Mouse (Mus musculus) spleen, adult 2 months (tissue): ENCODE measurements around the gene Gm37240. TPM values are rescaled to one million over a fixed set of nuclear protein-coding genes. Genes with fewer than 3 reads are reported as not detected.

Experiments used
- DNase-seq, 2 experiments: peaks; one replicate each; pipeline versions ENCODE4 v3.0.0 to v3.0.0-alpha.2; 2012 to 2021; ENCODE audit warnings: low spot score in 2 of 2, low read depth in 1 of 2
- H3K27ac ChIP-seq: fragments of 200-500 bp; 2 replicates; pipeline ENCODE4 v1.5.1; 2012; ENCODE audit warnings: low read length, inconsistent platforms; ENCODE audit not compliant: insufficient read depth
- H3K27me3 ChIP-seq: fragments of 200-500 bp; 2 replicates; pipeline ENCODE4 v1.6.1; 2012; ENCODE audit warnings: mild to moderate bottlenecking, moderate library complexity, low read length, inconsistent platforms; ENCODE audit not compliant: control insufficient read depth, insufficient read depth
- H3K36me3 ChIP-seq: fragments of 200-500 bp; 2 replicates; pipeline ENCODE4 v1.6.1; 2012; ENCODE audit warnings: mild to moderate bottlenecking, low read length, inconsistent platforms; ENCODE audit not compliant: control insufficient read depth, insufficient read depth
- H3K4me1 ChIP-seq: fragments of 200-500 bp; 2 replicates; pipeline ENCODE4 v1.6.1; 2011; ENCODE audit warnings: inconsistent platforms; ENCODE audit not compliant: control insufficient read depth, insufficient read depth, insufficient read length
- H3K4me3 ChIP-seq: fragments of 200-500 bp; 2 replicates; pipeline ENCODE4 v1.5.1; 2011; ENCODE audit warnings: mild to moderate bottlenecking, inconsistent platforms; ENCODE audit not compliant: insufficient read depth, insufficient read length; ENCODE audit errors: extremely low read depth
- CTCF ChIP-seq: fragments of 200-500 bp; IDR thresholded peaks from 2 replicates; pipeline ENCODE4 v1.5.1; 2011; ENCODE audit warnings: mild to moderate bottlenecking, inconsistent platforms; ENCODE audit not compliant: insufficient read depth, insufficient read length, insufficient replicate concordance; ENCODE audit errors: extremely low read depth
- POLR2A ChIP-seq: fragments of 200-500 bp; IDR thresholded peaks from 2 replicates; pipeline ENCODE4 v1.6.1; 2011; ENCODE audit warnings: low read depth, low read length, inconsistent platforms
- WGBS: fragments of 180-500 bp; shearing (Covaris S2); methylation state at CpG from one replicate; pipeline ENCODE4 v1.1.7; 2018; 5-methylcytosine and 5-hydroxymethylcytosine counted together
- polyA plus RNA-seq: library from polyadenylated mRNA; depleted of rRNA; stranded (reverse); fragments of >200 nt; gene quantifications from 2 replicates; pipeline ENCODE4 v1.2.3, GENCODE M21; 2012

Gene Gm37240
- polyA plus RNA-seq, 1 experiment, result 1.1 TPM

- 67% methylated on average over 6 of the region's 6 CpGs for WGBS
- TF ChIP-seq POLR2A (no peak), CTCF (no peak)
- Histone ChIP-seq H3K4me1 (no peaks in the 10 kb centered on the region; the same call in 1 of the 2 replicates), H3K36me3 (no peaks in the 10 kb centered on the region), H3K4me3 (no peak overlapping the region), H3K27me3 (no peaks in the 10 kb centered on the region), H3K27ac (no peak overlapping the region)
- DNase-seq, result no peak
These were observed 1117.9 kb downstream of the Gm37240 start for GRCm38 (mm10) chr3:84769411-84769810.

- Histone ChIP-seq H3K27me3 (no peaks in the 10 kb centered on the region), H3K36me3 (no peaks in the 10 kb centered on the region), H3K4me1 (no peaks in the 10 kb centered on the region; the same call in 1 of the 2 replicates), H3K27ac (no peak overlapping the region), H3K4me3 (no peak overlapping the region)
- no peak for DNase-seq
- TF ChIP-seq CTCF (no peak), POLR2A (no peak)
- WGBS, result 86% methylated on average over 4 of the region's 4 CpGs
These were observed 1118.4 kb downstream of the Gm37240 start for GRCm38 (mm10) chr3:84768940-84769339.

GRCm38 (mm10) chr3:84753816-84754215, 1133.5 kb downstream of the Gm37240 start:
- H3K36me3 ChIP-seq, result no peaks in the 10 kb centered on the region
- H3K27ac ChIP-seq, result no peak overlapping the region
- H3K4me3 ChIP-seq, result no peak overlapping the region
- TF ChIP-seq CTCF, result no peak
- no peaks in the 10 kb centered on the region for H3K27me3 ChIP-seq
- DNase-seq, result no peak
- H3K4me1 ChIP-seq, result peaks cover 2% of the 10 kb centered on the region; the same call in 1 of the 2 replicates
- WGBS, result 83% methylated on average over 2 of the region's 2 CpGs

GRCm38 (mm10) chr3:84749222-84749621, 1138.1 kb downstream of the Gm37240 start:
- peak in 1 of 2 experiments; percentile 26 for DNase-seq
- H3K27me3 ChIP-seq, result no peaks in the 10 kb centered on the region
- TF ChIP-seq POLR2A, result no peak
- TF ChIP-seq CTCF, result no peak
- H3K36me3 ChIP-seq, result no peaks in the 10 kb centered on the region
- H3K4me3 ChIP-seq, result no peak overlapping the region
- WGBS, result 9% methylated on average over 5 of the region's 5 CpGs
- peaks cover 2% of the 10 kb centered on the region; the same call in 1 of the 2 replicates for H3K4me1 ChIP-seq
- no peak overlapping the region for H3K27ac ChIP-seq

GRCm38 (mm10) chr3:84748139-84748538, 1139.2 kb downstream of the Gm37240 start:
- TF ChIP-seq CTCF (no peak), POLR2A (no peak)
- H3K4me1 ChIP-seq, result peaks cover 2% of the 10 kb centered on the region; the same call in 1 of the 2 replicates
- DNase-seq, result no peak
- H3K4me3 ChIP-seq, result no peak overlapping the region
- no peaks in the 10 kb centered on the region for H3K36me3 ChIP-seq
- no peaks in the 10 kb centered on the region for H3K27me3 ChIP-seq
- 86% methylated on average over 5 of the region's 5 CpGs for WGBS
- H3K27ac ChIP-seq, result no peak overlapping the region

GRCm38 (mm10) chr3:84745537-84746189, 1141.7 kb downstream of the Gm37240 start:
- no peak for DNase-seq
- 72% methylated on average over 18 of the region's 18 CpGs for WGBS

GRCm38 (mm10) chr3:84744707-84745106, 1142.6 kb downstream of the Gm37240 start:
- Histone ChIP-seq H3K27ac (no peak overlapping the region), H3K4me3 (no peak overlapping the region), H3K27me3 (no peaks in the 10 kb centered on the region), H3K36me3 (no peaks in the 10 kb centered on the region), H3K4me1 (peaks cover 2% of the 10 kb centered on the region; the same call in 1 of the 2 replicates)
- 88% methylated on average over 13 of the region's 13 CpGs for WGBS
- TF ChIP-seq CTCF (no peak), POLR2A (no peak)
- DNase-seq, result no peak

More at GRCm38 (mm10) chr3:84745537-84746189, 1141.7 kb downstream of the Gm37240 start:
- H3K27ac ChIP-seq, result no peak overlapping the region
- H3K4me1 ChIP-seq, result peaks cover 2% of the 10 kb centered on the region; the same call in 1 of the 2 replicates
- H3K4me3 ChIP-seq, result no peak overlapping the region
- TF ChIP-seq CTCF (no peak), POLR2A (no peak)
- no peaks in the 10 kb centered on the region for H3K27me3 ChIP-seq
- no peaks in the 10 kb centered on the region for H3K36me3 ChIP-seq
